Mouse (Mus musculus) midbrain, embryonic 10.5 days (tissue): ENCODE data around the gene Snrpc. TPM values are rescaled to one million over a fixed set of nuclear protein-coding genes. Genes with fewer than 3 reads are reported as not detected.
A peak's percentile ranks its signal among the peaks of the same experiment; 100 is the strongest.

Source experiments
- DNase-seq: peaks from one replicate; pipeline ENCODE4 v3.0.0-alpha.2; 2017; ENCODE audit warnings: low spot score
- H3K27ac ChIP-seq: fragments of 300-500 bp; sonication (generic); replicated peaks from 2 replicates; pipeline ENCODE4 v1.5.1; 2016; ENCODE audit warnings: mild to moderate bottlenecking
- H3K27me3 ChIP-seq: fragments of 300-500 bp; sonication (generic); 2 replicates; pipeline ENCODE4 v1.6.1; 2016; ENCODE audit warnings: low read depth, mild to moderate bottlenecking; ENCODE audit not compliant: poor library complexity, severe bottlenecking
- H3K36me3 ChIP-seq: fragments of 300-500 bp; sonication (generic); 2 replicates; pipeline ENCODE4 v1.6.1; 2016; ENCODE audit warnings: mild to moderate bottlenecking, moderate library complexity
- H3K4me1 ChIP-seq: fragments of 300-500 bp; sonication (generic); 2 replicates; pipeline ENCODE4 v1.6.1; 2016
- H3K4me3 ChIP-seq: fragments of 300-500 bp; sonication (generic); 2 replicates; pipeline ENCODE4 v1.5.1; 2016; ENCODE audit warnings: mild to moderate bottlenecking, moderate library complexity
- H3K9me3 ChIP-seq: fragments of 300-500 bp; sonication (generic); replicated peaks from 2 replicates; pipeline ENCODE4 v1.6.1; 2016; ENCODE audit warnings: mild to moderate bottlenecking
- WGBS: fragments of 180-500 bp; shearing (Covaris S2); methylation state at CpG from one replicate; pipeline ENCODE4 v1.1.7; 2016; 5-methylcytosine and 5-hydroxymethylcytosine counted together
- polyA plus RNA-seq: library from polyadenylated mRNA; unstranded; fragments of >200 nt; fragmentation: Nextera tagmentation; extraction: Ambion mirVana; gene quantifications from 2 replicates; pipeline ENCODE4 v1.2.1, GENCODE M21; 2016

Gene Snrpc
- polyA plus RNA-seq, 1 experiment from 2014 or later, result 447 TPM

DNA sequence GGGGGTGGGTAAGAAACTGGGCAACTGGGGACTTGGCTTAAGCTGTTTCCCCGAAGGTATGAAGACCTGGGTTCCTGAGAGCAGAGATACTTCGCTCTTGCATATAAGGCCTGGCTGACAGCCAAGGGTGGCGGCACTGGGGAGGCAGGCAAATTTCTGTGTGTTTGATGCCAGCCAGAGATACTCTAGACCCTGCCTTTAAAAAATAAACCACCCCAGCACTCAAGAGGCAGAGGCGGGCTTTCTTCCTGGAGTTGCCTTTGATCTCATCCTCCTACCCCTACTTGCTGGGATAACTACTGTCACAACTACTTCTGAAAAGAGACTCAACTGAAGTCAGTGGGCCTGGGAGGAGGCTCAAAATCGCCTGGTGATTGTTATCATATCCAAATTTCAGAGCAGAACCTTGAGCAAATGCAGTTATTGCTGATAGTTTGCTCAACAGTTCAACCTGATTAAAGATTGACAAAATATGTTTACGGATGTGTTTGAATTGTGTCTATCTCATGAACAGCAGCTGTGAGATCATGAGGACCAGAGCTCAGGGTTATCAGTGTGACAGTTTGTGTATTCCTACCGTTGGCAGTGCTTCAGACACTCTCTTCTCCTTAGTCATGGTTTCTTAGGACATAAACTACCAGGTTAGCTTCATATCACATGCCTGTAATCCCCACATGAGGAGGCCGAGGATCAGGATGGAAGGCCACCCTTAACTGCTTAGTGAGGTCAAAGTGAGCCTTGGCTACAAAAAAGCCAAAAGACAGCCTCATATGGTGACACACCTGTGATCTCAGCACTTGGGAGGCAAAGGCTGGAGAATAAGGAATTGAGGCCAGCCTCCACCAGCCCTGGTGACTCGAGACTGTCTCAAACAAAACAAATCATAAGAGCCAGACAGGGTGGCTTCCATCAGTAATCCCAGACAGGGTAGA lies 16.3 kb upstream of the Snrpc start:
- no peak for DNase-seq
- Histone ChIP-seq H3K9me3 (no peaks in the 10 kb centered on the region), H3K36me3 (no peaks in the 10 kb centered on the region), H3K27me3 (no peaks in the 10 kb centered on the region), H3K27ac (peak overlapping the region; percentile 91), H3K4me3 (peak overlapping the region; percentile 100), H3K4me1 (peaks cover 45% of the 10 kb centered on the region)
- WGBS, result 74% methylated on average over 9 of the region's 9 CpGs

DNA sequence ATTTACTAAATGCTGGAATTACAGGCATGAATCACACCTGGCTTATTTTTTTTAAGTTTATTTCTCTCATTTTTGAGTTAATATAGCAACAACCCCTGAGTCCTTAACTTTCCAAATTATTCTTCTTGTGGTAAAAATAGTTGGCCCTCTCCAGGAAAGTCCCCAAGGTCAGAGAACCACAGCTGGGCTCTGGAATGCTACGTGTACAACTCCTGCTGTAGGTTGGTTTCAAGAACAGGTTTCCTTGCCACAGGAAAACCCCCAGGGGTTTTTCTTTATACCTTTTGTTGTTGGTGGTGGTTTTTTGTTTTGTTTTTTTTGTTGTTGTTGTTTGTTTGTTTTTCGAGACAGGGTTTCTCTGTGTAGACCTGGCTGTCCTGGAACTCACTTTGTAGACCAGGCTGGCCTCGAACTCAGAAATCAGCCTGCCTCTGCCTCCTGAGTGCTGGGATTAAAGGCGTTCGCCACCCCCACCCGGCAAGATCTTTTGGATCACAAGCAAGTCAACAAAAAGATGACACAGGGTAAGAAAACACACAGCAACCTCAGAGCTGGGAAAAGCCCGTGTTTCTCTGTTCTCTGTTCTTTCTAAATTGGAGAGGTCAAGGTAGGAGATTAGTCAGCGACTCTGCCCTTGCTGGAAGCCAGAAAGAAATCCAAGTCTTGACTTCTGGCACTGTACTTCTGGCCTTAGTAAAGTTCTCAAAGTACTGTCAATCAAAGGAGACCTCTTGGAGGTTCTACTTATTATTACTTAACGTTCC lies 14.6 kb upstream of the Snrpc start:
- Histone ChIP-seq H3K27ac (no peak overlapping the region), H3K4me1 (peaks cover 50% of the 10 kb centered on the region), H3K27me3 (no peaks in the 10 kb centered on the region), H3K4me3 (no peak overlapping the region), H3K36me3 (no peaks in the 10 kb centered on the region), H3K9me3 (no peaks in the 10 kb centered on the region)
- 81% methylated on average over 9 of the region's 9 CpGs for WGBS
- no peak for DNase-seq

DNA sequence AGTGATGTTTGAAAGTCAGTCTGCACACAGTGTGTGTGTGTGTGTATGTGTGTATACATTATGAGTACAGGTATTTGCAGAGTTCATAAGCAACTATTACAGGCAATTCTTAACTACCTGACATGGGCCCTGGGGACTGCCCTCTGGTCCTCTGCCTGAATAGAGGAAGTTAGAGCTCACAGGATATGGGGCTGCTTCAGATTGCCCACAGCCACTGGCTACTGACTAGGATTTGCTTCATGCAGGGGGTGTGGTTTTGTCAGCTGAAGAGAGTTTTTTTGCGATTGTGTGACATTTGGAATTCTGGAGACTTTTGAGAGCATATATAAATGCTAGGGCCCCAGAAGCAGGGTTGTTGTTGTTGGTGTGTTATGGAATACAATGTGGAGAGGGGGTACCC lies 13.0 kb upstream of the Snrpc start:
- Histone ChIP-seq H3K36me3 (no peaks in the 10 kb centered on the region), H3K9me3 (no peaks in the 10 kb centered on the region), H3K4me1 (peaks cover 33% of the 10 kb centered on the region), H3K4me3 (no peak overlapping the region), H3K27ac (no peak overlapping the region), H3K27me3 (no peaks in the 10 kb centered on the region; the same call in 1 of the 2 replicates)
- DNase-seq, result no peak
- 65% methylated on average over 1 of the region's 1 CpGs for WGBS

DNA sequence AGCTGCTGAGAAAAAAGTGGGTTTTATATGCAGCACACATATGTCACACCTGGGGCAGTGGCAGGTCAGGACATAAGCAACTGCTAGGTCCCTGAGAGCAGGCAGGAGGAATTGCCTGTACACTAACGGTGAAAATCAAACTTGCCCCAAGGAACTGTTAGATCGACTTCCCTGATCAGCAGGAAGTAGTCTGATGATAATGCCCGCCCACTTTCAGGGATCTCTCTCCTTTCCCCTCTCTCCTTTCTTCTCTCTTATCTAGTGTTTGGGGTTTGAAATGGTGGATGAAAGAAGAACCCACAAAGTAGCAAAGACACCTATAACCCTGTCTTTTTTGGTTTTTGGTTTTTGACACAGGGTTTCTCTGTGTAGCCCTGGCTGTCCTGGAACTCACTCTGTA lies 12.4 kb upstream of the Snrpc start:
- Histone ChIP-seq H3K4me3 (0 out of 2 replicates have a peak overlapping the region, but pooled peaks have one; percentile 52), H3K4me1 (peaks cover 33% of the 10 kb centered on the region), H3K27ac (no peak overlapping the region), H3K9me3 (no peaks in the 10 kb centered on the region), H3K27me3 (no peaks in the 10 kb centered on the region; the same call in 1 of the 2 replicates), H3K36me3 (no peaks in the 10 kb centered on the region)
- 32% methylated on average over 3 of the region's 3 CpGs for WGBS
- DNase-seq, result no peak

DNA sequence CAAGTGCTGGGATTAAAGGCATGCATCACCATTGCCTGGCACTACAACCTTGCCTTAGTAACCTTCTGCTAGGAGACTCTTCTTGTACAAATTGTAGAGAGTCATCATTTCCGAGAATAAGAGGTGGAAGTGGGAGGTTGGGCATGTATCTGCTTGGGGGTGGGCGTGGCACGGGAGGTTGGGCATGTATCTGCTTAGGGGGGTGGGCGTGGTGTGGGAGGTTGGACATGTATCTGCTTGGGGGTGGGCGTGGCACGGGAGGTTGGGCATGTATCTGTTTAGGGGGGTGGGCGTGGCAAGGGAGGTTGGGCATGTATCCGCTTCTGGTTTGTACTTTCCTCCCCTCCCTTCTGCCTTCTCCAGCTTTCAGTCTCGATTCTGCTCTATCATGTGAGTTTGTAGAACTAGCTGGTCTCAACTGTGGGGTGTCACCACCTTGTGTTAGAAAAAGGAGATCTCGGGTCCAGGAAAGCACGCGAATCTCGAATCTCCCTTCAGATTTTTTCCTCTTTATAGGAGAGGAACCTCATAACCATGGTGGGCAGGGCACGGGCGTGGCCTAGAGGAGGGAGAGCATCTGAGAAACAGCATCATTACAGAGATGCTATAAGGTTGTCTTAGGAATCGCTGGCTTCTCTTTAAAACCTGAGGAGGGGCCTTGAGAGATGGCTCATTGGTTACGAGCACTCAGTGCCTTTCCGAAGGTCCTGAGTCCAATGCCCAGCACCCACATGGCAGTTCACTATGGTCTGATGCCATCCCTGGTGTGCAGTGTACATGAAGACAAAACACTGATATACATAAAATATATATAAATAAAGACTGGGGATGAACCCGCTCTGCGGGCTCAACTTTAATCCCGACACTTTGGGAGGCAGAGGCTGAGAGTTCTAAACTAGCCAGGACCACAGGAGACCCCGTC lies 11.7 kb upstream of the Snrpc start:
- peak overlapping the region; percentile 85 for H3K27ac ChIP-seq
- WGBS, result 5% methylated on average over 22 of the region's 22 CpGs
- H3K36me3 ChIP-seq, result no peaks in the 10 kb centered on the region
- peaks cover 29% of the 10 kb centered on the region for H3K4me1 ChIP-seq
- peak; percentile 65 for DNase-seq
- no peaks in the 10 kb centered on the region; the same call in 1 of the 2 replicates for H3K27me3 ChIP-seq
- H3K4me3 ChIP-seq, result peak overlapping the region; percentile 52
- H3K9me3 ChIP-seq, result no peaks in the 10 kb centered on the region

DNA sequence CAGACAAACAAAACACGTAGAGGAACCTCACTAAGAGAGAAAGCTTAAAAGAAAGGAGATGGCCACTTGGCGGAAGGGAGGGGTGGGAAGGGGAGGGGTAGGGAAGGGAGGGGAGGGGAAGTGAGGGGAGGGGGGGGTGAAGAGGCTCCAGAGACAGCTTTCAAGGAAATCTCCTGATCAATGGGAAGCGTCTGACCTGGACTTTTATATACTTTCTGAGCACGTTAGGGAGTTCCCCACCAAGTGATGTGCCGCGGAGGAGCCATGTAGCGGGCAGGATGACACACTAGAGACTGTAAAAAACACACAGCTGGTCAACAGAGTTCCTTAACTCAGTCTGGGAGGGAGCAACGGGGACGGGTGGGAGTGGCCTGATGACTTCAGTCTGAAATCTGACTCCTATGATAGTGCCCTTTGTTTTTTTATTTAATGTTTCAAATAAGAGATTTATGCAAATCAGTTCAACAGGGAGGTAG lies 11.0 kb upstream of the Snrpc start:
- peak overlapping the region; percentile 85 for H3K27ac ChIP-seq
- peaks cover 24% of the 10 kb centered on the region for H3K4me1 ChIP-seq
- DNase-seq, result peak; percentile 56
- no peaks in the 10 kb centered on the region for H3K36me3 ChIP-seq
- H3K4me3 ChIP-seq, result peak overlapping the region; percentile 52
- no peaks in the 10 kb centered on the region for H3K9me3 ChIP-seq
- no peaks in the 10 kb centered on the region; the same call in 1 of the 2 replicates for H3K27me3 ChIP-seq
- 0% methylated on average over 8 of the region's 9 CpGs for whole genome bisulfite sequencing

DNA sequence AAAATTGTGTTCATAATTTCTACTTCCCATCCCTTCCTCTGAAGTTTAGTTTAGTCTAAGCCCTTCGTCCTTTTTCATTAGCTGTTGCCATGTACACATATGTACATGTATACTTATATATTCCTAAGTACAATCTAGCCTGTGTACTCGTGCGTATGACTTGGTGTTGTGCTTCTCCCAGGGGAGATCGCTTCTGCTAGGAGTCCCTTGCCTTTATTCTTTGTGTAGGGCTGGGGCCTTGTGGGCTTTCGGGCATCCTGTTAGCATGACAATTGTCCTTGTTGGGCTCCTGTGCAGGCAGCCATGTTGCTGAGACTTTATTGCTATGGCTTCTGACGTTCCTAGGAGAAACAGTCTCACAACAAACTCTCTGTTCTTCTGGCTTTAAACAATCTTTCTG lies 10.4 kb upstream of the Snrpc start:
- peak; percentile 13 for DNase-seq
- H3K27ac ChIP-seq, result peak overlapping the region; percentile 85
- H3K36me3 ChIP-seq, result no peaks in the 10 kb centered on the region
- no peaks in the 10 kb centered on the region for H3K9me3 ChIP-seq
- H3K4me3 ChIP-seq, result peak overlapping the region; percentile 52
- 23% methylated on average over 6 of the region's 6 CpGs for WGBS
- no peaks in the 10 kb centered on the region; the same call in 1 of the 2 replicates for H3K27me3 ChIP-seq
- peaks cover 24% of the 10 kb centered on the region for H3K4me1 ChIP-seq

DNA sequence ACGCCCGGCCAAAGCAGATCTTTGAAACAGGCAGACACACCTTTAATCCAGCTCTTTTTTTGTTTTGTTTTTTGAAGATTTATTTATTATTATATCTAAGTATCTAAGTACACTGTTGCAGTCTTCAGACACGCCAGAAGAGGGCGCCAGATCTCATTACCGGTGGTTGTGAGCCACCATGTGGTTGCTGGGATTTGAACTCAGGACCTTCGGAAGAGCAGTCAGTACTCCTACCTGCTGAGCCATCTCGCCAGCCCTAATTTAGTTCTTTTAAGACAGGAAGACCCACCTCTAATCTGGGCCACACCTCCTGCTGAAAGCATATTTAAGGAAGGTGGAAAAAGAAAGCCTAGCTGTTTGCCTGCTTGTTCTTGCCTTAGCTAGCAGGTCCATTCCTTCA lies 7.5 kb upstream of the Snrpc start:
- Histone ChIP-seq H3K9me3 (no peaks in the 10 kb centered on the region), H3K4me1 (peaks cover 23% of the 10 kb centered on the region), H3K27me3 (no peaks in the 10 kb centered on the region; the same call in 1 of the 2 replicates), H3K4me3 (no peak overlapping the region), H3K27ac (no peak overlapping the region), H3K36me3 (no peaks in the 10 kb centered on the region)
- DNase-seq, result no peak
- 52% methylated on average over 7 of the region's 7 CpGs for WGBS

DNA sequence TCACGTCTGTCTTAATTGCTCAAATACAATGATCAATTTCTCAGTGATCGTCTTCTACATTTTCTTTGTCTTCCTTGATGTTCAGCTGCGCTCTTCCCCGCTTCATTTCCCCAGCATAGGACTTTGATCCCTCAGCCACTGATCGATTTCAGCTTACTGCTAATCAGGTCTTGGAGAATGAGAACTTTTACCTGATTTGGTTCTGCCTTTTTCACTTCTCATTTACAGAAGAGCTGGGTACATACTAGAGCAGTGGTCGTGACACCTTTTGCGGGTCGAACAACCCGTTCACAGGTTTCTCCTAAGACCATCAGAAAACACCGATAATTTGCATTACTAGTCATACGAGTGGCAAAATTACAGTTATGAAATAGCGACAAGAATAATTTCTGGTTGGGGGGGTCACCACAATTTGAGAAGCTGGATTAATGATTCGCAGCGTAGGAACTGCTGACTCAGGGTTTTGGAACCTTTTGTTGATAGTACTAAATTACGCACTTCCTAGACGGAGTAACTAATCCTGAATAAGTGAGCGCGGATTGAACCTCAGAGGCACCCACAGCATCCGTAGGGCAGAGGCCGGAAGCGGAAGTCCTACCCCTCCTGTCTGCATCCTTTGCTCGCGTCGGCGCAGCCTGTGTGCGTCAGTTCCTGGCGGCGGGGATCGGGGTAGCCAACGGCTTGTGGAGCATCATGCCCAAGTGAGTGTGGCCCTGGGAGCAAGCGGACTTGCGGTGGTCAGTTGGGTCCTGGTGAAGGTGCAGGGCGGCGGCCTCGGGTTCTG lies 1.7 kb downstream of the Snrpc start:
- H3K36me3 ChIP-seq, result peaks cover 33% of the 10 kb centered on the region
- H3K4me3 ChIP-seq, result peak overlapping the region; percentile 88
- no peaks in the 10 kb centered on the region for H3K9me3 ChIP-seq
- DNase-seq, result peak; percentile 96
- H3K27ac ChIP-seq, result peak overlapping the region; percentile 88
- 3% methylated on average over 35 of the region's 35 CpGs for WGBS
- no peaks in the 10 kb centered on the region for H3K27me3 ChIP-seq
- peaks cover 17% of the 10 kb centered on the region for H3K4me1 ChIP-seq

DNA sequence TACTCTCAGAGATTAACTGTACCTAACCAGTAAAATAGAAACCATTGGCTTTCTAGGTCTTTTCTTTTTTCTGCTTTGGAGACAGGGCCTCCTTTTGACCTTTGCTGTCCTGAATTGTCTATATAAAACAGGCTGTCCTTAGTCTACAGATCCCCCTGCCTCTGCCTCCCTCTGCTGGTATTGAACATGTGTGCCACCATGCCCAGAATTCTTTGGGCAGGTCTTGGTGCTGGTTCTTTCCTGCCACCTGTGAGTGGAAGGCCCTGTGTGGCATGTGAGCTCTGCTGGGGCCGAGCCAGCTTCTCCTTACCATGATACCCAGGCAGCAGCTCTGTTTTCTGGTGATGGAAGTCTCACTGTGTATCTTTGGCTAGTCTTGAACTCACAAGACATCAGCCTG lies 10.4 kb downstream of the Snrpc start:
- Histone ChIP-seq H3K9me3 (no peaks in the 10 kb centered on the region), H3K27me3 (no peaks in the 10 kb centered on the region), H3K4me1 (no peaks in the 10 kb centered on the region), H3K4me3 (no peak overlapping the region), H3K27ac (no peak overlapping the region), H3K36me3 (peaks cover 98% of the 10 kb centered on the region)
- no peak for DNase-seq
- WGBS, result 86% methylated on average over 1 of the region's 1 CpGs

DNA sequence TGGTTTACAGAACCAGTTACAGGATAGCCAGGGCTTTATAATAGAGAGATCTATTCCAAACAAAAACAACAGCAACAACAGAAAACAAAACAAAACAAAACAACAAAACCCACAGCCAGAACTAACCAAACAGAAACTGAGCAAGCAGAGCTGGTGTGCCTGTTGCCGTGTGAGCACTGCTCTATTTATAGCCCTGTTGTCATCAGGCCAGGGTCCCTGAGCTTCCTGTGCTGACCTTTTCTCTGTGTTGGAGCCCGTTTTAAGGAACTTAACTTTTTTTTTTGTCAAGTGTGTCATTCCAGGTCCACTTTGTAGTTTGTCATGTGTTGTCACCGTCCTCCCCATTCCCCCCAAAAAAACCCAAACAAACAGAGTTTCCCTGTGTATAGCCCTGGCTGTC lies 13.1 kb downstream of the Snrpc start:
- H3K27me3 ChIP-seq, result no peaks in the 10 kb centered on the region
- DNase-seq, result no peak
- H3K4me1 ChIP-seq, result no peaks in the 10 kb centered on the region
- H3K27ac ChIP-seq, result no peak overlapping the region
- 93% methylated on average over 3 of the region's 3 CpGs for WGBS
- no peaks in the 10 kb centered on the region for H3K9me3 ChIP-seq
- peaks cover 85% of the 10 kb centered on the region for H3K36me3 ChIP-seq
- no peak overlapping the region for H3K4me3 ChIP-seq
